Mouse (Mus musculus): ENCODE measurements around the gene Reg3b.
"Not testable (repeated sequence)": the region's sequence is repeated elsewhere in the genome, so short reads cannot be mapped to it uniquely, and the experiment has no call there.

Gene Reg3b

DNA sequence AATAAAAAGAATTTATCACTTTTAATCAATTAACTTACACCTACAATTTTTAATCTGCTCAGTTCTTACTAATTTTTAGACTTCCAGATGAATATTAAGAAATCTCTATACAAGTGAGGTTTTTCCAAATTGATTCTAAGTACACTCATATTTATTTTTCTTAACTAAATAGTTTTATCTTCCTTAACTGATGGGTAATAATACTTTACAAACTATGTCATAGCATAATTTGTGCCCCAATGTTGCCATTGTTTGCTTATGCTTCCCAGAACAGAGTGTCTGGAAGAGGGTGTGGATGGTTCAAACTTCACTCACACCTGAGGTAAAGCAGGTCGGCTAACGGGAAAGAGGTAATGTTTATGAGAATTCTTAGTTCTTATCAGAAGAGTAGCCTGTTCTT lies at the start of gene Reg3b:
Gene Reg3b, plus strand, starts transcription at position 301 of the 400 bp plus-strand sequence.
- no peak for DNase-seq

DNA sequence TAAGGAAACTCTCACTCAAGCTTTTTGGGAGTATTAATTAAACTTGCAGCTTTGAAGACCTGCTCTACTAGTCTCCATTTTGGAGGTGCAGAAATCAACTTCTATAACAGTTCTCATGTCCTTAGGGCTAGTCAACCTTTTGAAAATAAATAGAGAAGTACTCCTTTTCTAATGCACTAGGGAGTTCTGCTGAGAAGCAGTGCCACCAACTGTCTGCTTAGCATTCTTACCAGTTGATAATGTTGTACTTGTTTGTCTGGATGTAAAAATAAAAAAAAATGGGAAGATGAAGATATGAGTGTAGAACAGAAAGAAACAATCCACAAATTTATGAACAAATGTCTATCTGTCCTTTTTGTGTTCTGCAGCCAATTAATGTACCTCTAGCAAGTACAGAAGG lies 42.7 kb upstream of the Reg3b start:
- no peak for DNase-seq

DNA sequence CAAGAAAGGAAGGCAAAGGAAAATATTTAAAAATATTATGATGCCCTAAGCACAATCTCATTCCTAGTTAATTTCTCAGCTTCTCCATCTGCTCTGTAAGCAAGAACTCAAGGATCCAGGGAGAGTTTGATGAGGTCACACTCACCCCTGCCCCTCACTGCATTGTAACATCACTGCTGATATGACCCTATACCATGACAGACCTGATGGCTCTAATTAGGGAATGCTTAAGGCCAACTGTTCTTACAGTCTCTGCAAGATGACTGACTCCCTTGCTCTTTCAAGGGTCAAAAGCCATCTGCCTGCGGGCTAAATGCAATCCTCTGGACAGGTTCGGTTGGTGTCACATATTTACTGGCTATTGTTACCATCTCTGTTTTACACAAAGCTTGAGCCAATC lies 41.3 kb upstream of the Reg3b start:
- no peak for DNase-seq

DNA sequence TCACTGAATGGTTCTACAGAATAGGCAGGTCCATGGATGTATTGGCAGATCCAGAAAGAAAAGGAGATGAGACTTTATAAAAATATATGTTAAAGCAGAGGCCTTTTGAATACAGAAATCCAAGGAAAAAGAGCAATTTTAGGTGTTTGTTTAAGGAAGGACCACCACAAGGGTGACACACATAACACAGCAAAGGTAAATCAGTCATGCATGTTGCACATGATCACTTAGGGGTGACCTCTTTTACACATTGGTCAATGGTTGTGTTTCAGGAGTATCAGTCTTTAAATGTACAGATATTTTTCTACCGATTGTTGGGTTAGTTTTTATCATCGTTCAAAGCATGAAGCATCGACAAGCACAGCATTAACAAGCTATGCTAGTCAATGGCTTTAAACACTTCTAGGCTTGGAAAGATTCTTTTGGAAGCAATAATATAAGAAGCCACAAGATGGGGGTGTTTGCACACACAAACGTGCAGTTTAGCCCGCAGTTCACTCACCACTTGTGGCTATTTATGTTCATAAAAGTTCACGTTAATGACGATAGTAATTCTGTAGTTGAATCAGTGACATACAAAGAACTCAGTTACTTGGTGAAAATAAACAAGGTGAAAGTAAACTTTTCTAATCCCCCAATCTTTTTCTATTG lies 38.4 kb upstream of the Reg3b start:
- no peak for DNase-seq

DNA sequence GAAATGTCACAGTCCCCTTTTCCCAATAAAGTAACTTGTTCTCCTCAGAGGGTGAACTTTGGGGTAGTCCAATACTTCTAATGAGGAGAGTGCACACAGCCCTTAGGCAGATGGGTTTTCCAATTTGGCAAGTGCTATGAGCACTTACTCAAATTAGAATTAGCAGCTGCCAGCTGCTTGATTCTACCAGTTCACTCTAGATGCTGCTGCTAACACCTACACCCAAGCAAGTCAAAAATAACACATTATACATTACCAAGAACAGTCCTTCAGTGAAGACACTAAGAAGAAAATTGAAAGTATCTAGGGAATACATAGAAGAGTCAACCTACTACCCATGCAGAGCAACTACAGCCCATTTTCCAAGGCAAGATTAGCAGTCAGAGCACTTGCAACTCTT lies 30.2 kb upstream of the Reg3b start:
- DNase-seq, result no peak

DNA sequence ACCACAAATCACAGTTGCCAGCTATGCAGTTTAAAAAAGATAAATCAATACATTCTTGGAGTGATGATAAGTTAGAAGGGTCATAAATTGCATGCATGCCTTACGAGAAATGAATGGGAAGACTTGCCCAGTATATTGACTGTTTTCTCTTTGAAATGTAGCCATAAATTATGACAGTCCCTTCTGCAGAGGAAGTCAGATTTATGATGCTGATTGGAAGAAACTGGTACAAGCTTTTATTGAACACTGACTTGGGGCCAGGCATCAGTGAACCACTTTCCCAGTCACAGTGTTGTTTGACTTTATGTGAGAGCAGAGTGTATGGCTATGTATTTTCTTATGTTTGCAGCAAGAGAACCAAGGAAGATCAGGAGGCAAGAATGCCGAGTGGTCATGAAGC lies 28.8 kb upstream of the Reg3b start:
- no peak for DNase-seq

DNA sequence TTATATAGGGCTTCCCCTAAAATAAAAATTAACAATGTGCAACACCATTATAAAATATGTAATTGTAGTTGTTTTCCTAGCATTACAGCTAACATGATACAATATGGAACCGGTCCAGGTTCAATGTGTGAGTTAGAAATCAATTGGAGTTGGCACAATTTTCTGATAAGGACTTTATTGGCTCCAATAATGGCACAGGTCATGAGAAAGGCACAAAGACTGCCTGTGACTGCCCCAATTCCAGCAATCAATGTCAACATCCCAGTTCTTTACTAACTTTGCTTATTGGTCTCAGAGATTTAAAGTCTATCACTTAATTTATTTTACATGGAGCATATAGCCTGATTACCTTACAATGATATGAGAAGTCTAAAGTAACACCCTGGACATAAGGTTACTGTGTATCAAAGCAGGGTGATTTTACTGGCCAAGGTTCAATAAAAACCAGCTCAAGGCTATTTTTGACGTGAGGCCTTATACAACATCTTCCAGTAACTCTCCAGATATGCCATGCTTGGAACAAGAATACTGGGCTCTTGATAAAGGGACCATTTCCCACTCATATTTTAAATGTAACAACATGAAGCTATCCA lies 8.4 kb upstream of the Reg3b start:
- no peak for DNase-seq

DNA sequence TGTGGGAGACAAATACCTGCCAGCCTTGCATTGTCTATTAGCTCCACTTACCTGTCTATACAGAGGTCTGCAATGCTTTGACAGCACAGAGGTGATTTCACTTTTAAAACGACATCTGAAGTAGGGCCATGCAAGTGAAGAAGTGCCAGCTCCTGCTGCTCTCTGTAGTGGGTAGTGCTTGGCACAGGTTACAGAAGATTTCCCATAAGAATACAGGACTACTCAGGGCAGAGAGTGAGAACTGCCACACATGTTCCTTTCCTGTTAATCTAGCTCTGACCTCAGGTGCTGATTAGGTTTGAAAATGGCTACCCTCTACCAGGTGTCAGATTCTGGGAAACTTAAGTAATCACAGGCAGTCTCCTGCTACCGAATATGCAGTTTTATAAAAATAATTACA lies 8.3 kb downstream of the Reg3b start, which contains the start of gene Reg3d:
Gene Reg3d, minus strand, starts transcription at position 101 of the 400 bp plus-strand sequence.
- no peak for DNase-seq

DNA sequence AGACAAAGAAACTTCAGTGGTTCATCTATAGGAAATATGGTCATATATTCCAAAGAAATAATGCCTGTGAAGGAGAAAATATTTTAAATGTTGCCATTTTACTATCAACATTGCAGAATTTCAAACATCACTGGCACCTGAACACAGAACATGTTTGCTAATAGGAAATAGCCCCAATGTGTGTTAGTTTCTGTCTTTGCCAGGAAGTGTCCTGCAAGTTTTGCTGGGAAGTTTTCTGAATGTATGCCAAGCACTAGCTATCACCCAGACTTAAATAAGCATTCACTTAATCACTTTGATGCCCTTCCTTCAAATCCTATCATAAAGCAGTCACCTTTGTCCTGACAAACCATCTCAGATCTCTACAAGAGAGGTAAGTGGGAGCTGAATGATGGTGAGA lies 10.0 kb downstream of the Reg3b start, which contains the start of gene Reg3a:
Gene Reg3a, plus strand, starts transcription at position 301 of the 400 bp plus-strand sequence.
- DNase-seq, result no peak

DNA sequence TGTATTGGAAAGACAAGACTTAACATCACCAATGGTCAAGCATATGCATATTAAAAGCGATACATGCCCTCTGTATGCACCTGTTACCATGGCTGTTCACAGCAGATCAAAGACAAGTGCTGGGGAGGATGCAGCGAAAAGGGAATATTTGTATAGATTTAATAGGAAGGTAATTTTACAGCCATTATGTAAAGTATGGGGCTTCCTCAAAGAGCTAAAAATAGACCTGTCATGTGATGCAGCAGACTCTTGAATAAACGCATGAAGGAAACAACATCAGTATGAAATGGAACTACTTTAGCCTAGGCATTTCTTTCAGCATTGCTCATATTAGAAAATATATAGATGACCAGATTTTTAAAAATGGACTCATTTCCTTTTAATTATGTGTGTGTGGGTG lies 15.2 kb downstream of the Reg3b start:
- no peak for DNase-seq

DNA sequence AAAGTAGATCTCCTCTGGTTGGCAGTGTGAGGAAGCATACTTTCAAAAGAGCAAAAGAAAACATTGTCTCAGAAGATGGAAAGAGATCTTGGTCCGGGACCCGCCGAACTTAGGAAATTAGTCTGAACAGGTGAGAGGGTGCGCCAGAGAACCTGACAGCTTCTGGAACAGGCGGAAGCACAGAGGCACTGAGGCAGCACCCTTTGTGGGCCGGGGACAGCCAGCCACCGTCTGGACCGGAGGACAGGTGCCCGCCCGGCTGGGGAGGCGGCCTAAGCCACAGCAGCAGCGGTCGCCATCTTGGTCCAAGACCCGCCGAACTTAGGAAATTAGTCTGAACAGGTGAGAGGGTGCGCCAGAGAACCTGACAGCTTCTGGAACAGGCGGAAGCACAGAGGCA lies 24.9 kb downstream of the Reg3b start, which contains the start of gene Reg2:
Gene Reg2, plus strand, starts transcription at position 301 of the 400 bp plus-strand sequence.
- DNase-seq, result not testable (repeated sequence)

DNA sequence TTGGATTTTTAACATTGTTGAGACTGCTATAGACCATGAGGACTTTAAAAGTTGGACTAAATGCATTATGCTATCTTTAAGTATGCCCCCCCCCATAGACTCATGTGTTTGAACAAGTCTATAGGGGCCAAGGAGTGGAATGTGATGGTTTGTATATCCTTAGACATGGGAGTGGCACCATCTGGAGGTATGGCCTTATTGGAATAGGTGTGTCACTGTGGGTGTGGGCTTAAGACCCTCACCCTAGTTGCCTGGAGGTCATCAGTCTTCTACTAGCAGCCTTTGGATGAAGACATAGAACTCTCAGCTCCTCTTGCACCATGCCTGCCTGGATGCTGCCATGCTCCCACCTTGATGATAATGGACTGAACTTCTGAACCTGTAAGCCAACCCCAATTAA lies 52.0 kb downstream of the Reg3b start, which contains the start of gene Reg1:
Gene Reg1, plus strand, starts transcription at position 301 of the 400 bp plus-strand sequence.
- not testable (repeated sequence) for DNase-seq

All from lung, postnatal 36 days (tissue).